Mouse (Mus musculus) frontal cortex, adult 2 months (tissue): ENCODE data around the gene Guca2a. TPM values are rescaled to one million over a fixed set of nuclear protein-coding genes. Genes with fewer than 3 reads are reported as not detected.

ENCODE experiments used
- DNase-seq, 2 experiments: peaks; one replicate each; pipeline ENCODE4 v3.0.0; 2022; ENCODE audit warnings: low spot score in 1 of 2; ENCODE audit errors: extremely low spot score in 1 of 2
- polyA plus RNA-seq: library from polyadenylated mRNA; depleted of rRNA; stranded (reverse); fragments of >200 nt; gene quantifications from 2 replicates; pipeline ENCODE4 v1.2.3, GENCODE M21; 2012

The Guca2a gene
- polyA plus RNA-seq, 1 experiment: not detected

- DNase-seq: no peak
Observed at GRCm38 (mm10) chr4:119637946-119638345, 442 bp downstream of the Guca2a start.

- no peak for DNase-seq
Observed at GRCm38 (mm10) chr4:119638656-119639055, 1.2 kb downstream of the Guca2a start.

GRCm38 (mm10) chr4:119642666-119643065, 5.2 kb downstream of the Guca2a start:
- no peak for DNase-seq

GRCm38 (mm10) chr4:119657011-119657410, 19.5 kb downstream of the Guca2a start:
- no peak for DNase-seq

GRCm38 (mm10) chr4:119658246-119658645, 20.7 kb downstream of the Guca2a start:
- DNase-seq: no peak

- DNase-seq: no peak
Observed at GRCm38 (mm10) chr4:119658731-119659130, 21.2 kb downstream of the Guca2a start, which contains the start of gene Guca2b. Gene Guca2b, minus strand, starts transcription at chr4:119658954.

GRCm38 (mm10) chr4:119660007-119660406, 22.5 kb downstream of the Guca2a start:
- no peak for DNase-seq

- no peak for DNase-seq
Observed at GRCm38 (mm10) chr4:119662151-119662550, 24.6 kb downstream of the Guca2a start.

GRCm38 (mm10) chr4:119662976-119663375, 25.5 kb downstream of the Guca2a start:
- peak in 1 of 2 experiments; percentile 52 for DNase-seq

- no peak for DNase-seq
Observed at GRCm38 (mm10) chr4:119663409-119664095, 26.0 kb downstream of the Guca2a start.

GRCm38 (mm10) chr4:119665166-119665565, 27.7 kb downstream of the Guca2a start:
- no peak for DNase-seq

- no peak for DNase-seq
Observed at GRCm38 (mm10) chr4:119666116-119666515, 28.6 kb downstream of the Guca2a start.

GRCm38 (mm10) chr4:119667454-119667853, 29.9 kb downstream of the Guca2a start:
- peak in 1 of 2 experiments; percentile 61 for DNase-seq

- no peak for DNase-seq
Observed at GRCm38 (mm10) chr4:119668185-119668584, 30.7 kb downstream of the Guca2a start.

GRCm38 (mm10) chr4:119668596-119668995, 31.1 kb downstream of the Guca2a start:
- no peak for DNase-seq

- DNase-seq: peak in 1 of 2 experiments; percentile 32
Observed at GRCm38 (mm10) chr4:119669356-119670209, 32.1 kb downstream of the Guca2a start.

GRCm38 (mm10) chr4:119670210-119670555, 32.7 kb downstream of the Guca2a start:
- no peak for DNase-seq

GRCm38 (mm10) chr4:119670736-119671135, 33.2 kb downstream of the Guca2a start:
- DNase-seq: no peak

- DNase-seq: no peak
Observed at GRCm38 (mm10) chr4:119671164-119671563, 33.7 kb downstream of the Guca2a start.

GRCm38 (mm10) chr4:119672685-119673084, 35.2 kb downstream of the Guca2a start:
- DNase-seq: peak in 1 of 2 experiments; percentile 47

- no peak for DNase-seq
Observed at GRCm38 (mm10) chr4:119682596-119682995, 45.1 kb downstream of the Guca2a start.

- DNase-seq: no peak
Observed at GRCm38 (mm10) chr4:119685746-119686145, 48.2 kb downstream of the Guca2a start.
